Mouse (Mus musculus) E14TG2a.4 (cell line): ENCODE data around the gene Nfe2l1.
A peak's percentile ranks its signal among the peaks of the same experiment; 100 is the strongest.

ENCODE experiments used
- CTCF ChIP-seq: conservative IDR thresholded peaks from 2 replicates; pipeline ENCODE4 v1.5.1; 2014; ENCODE audit warnings: low read length
- NANOG ChIP-seq: IDR thresholded peaks from 2 replicates; pipeline ENCODE4 v1.6.1; 2014; ENCODE audit warnings: borderline replicate concordance, low read length, mixed read lengths
- POU5F1 ChIP-seq: IDR thresholded peaks from 2 replicates; pipeline ENCODE4 v1.6.1; 2014; ENCODE audit warnings: low read length, borderline replicate concordance

GRCm38 (mm10) chr11:96780306-96780705 is 49.5 kb downstream of the Nfe2l1 start:
- no peak for TF ChIP-seq CTCF
- TF ChIP-seq POU5F1: peak; percentile 80; the same call in 1 of the 2 replicates
- peak; percentile 42; the same call in 1 of the 2 replicates for TF ChIP-seq NANOG
